Mouse (Mus musculus): Measurements from ENCODE around the gene Esp16. TPM values are rescaled to one million over a fixed set of nuclear protein-coding genes. Genes with fewer than 3 reads are reported as not detected.

Gene Esp16
- not detected for polyA plus RNA-seq (2014; fragmentation: Illumina TruSeq; extraction: RNeasy Lipid Tissue Mini Kit (QIAGEN cat#74804); ENCODE audit: low read depth, low replicate concordance)

DNA sequence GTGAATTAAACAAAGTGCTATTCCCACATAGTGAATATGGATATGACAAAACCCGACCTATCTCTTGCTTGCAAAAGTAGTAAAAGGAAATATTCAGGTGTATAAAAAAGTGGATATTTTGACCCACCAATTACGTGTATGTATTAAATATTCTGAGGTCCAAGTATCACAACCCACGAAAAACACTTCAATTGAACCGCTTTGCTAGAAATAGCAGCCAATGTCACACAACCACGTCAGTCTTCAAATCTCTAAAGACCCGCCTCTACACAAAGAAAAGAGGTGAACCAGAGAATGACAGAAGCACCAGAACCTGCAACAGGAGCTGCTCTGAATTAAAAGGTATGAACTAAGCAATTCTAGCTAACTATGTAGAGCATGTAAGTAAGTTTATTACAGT is at the start of gene Esp16:
Gene Esp16, plus strand, starts transcription at position 301 of the 400 bp plus-strand sequence.

Other genes with a start within 250 kb of the Esp16 start
- gene Esp18, start 129.8 kb upstream of the Esp16 start, polyA plus RNA-seq (2014; fragmentation: Illumina TruSeq; extraction: RNeasy Lipid Tissue Mini Kit (QIAGEN cat#74804); ENCODE audit: low read depth, low replicate concordance) = not detected
- gene Esp15, start 104.8 kb downstream of the Esp16 start, polyA plus RNA-seq (2014; fragmentation: Illumina TruSeq; extraction: RNeasy Lipid Tissue Mini Kit (QIAGEN cat#74804); ENCODE audit: low read depth, low replicate concordance) = not detected

Measured in heart, adult 10 weeks (tissue).